Mouse (Mus musculus) midbrain, embryonic 14.5 days (tissue): Measurements from ENCODE around the gene Wnt5b. TPM values are rescaled to one million over a fixed set of nuclear protein-coding genes. Genes with fewer than 3 reads are reported as not detected.

Experiments
- ATAC-seq: fragments of 200-750 bp; cut with Nextera tagmentation; 2 replicates; pipeline ENCODE4 v1.8.0; 2017; ENCODE audit warnings: moderate number of reproducible peaks, moderate library complexity; ENCODE audit not compliant: low FRiP score, low TSS enrichment
- DNase-seq: peaks from one replicate; pipeline ENCODE4 v3.0.0-alpha.2; 2015
- H3K27ac ChIP-seq: fragments of 300-500 bp; sonication (generic); replicated peaks from 2 replicates; pipeline ENCODE4 v1.5.1; 2014; ENCODE audit warnings: mild to moderate bottlenecking, low read depth, low read length, moderate library complexity
- H3K27me3 ChIP-seq: fragments of 300-500 bp; sonication (generic); 2 replicates; pipeline ENCODE4 v1.6.1; 2014; ENCODE audit warnings: low read length, control low read depth, mixed read lengths; ENCODE audit not compliant: control insufficient read depth, insufficient read depth
- H3K36me3 ChIP-seq: fragments of 300-500 bp; sonication (generic); 2 replicates; pipeline ENCODE4 v1.6.1; 2014; ENCODE audit warnings: low read length, control low read depth; ENCODE audit not compliant: control insufficient read depth, insufficient read depth
- H3K4me1 ChIP-seq: fragments of 300-500 bp; sonication (generic); 2 replicates; pipeline ENCODE4 v1.6.1; 2014; ENCODE audit warnings: mild to moderate bottlenecking, antibody characterized with exemption, low read length, control low read depth; ENCODE audit not compliant: control insufficient read depth, insufficient read depth
- H3K4me2 ChIP-seq: fragments of 300-500 bp; sonication (generic); 2 replicates; pipeline ENCODE4 v1.6.1; 2014; ENCODE audit warnings: mild to moderate bottlenecking, low read length, moderate library complexity
- H3K4me3 ChIP-seq: fragments of 300-500 bp; sonication (generic); replicated peaks from 2 replicates; pipeline ENCODE4 v1.5.1; 2014; ENCODE audit warnings: low read depth, low read length
- H3K9ac ChIP-seq: fragments of 300-500 bp; sonication (generic); replicated peaks from 2 replicates; pipeline ENCODE4 v1.6.1; 2014; ENCODE audit warnings: mild to moderate bottlenecking, low read length, moderate library complexity
- H3K9me3 ChIP-seq: fragments of 300-500 bp; sonication (generic); 2 replicates; pipeline ENCODE4 v1.6.1; 2016; ENCODE audit warnings: low read length, control low read depth, mixed read lengths; ENCODE audit not compliant: control insufficient read depth
- WGBS: fragments of 180-500 bp; shearing (Covaris S2); extraction: QIAGEN DNeasy Blood & Tissue Kit; methylation state at CpG from one replicate; pipeline ENCODE4 v1.1.7; 2014; 5-methylcytosine and 5-hydroxymethylcytosine counted together
- polyA plus RNA-seq: library from polyadenylated mRNA; unstranded; fragments of >200 nt; fragmentation: Nextera tagmentation; extraction: Ambion mirVana; gene quantifications from 2 replicates; pipeline ENCODE4 v1.2.1, GENCODE M21; 2014

Wnt5b gene
- polyA plus RNA-seq, 1 experiment from 2014 or later, result 3.0 TPM

GRCm38 (mm10) chr6:119575331-119575730, 31.2 kb upstream of the Wnt5b start:
- Histone ChIP-seq H3K9ac (no peak overlapping the region), H3K4me2 (no peak overlapping the region), H3K9me3 (no peaks in the 10 kb centered on the region), H3K4me1 (no peaks in the 10 kb centered on the region), H3K4me3 (no peak overlapping the region), H3K27ac (no peak overlapping the region), H3K36me3 (peaks cover 41% of the 10 kb centered on the region), H3K27me3 (no peaks in the 10 kb centered on the region)
- WGBS, result 95% methylated on average over 12 of the region's 12 CpGs
- DNase-seq, result no peak
- ATAC-seq, result no peak

- H3K36me3 ChIP-seq, result peaks cover 48% of the 10 kb centered on the region
- no peaks in the 10 kb centered on the region for H3K9me3 ChIP-seq
- no peaks in the 10 kb centered on the region for H3K4me1 ChIP-seq
- H3K27me3 ChIP-seq, result no peaks in the 10 kb centered on the region
- no peak overlapping the region for H3K9ac ChIP-seq
- H3K4me3 ChIP-seq, result no peak overlapping the region
- no peak for ATAC-seq
- WGBS, result 84% methylated on average over 7 of the region's 7 CpGs
- DNase-seq, result no peak
- no peak overlapping the region for H3K27ac ChIP-seq
- no peak overlapping the region for H3K4me2 ChIP-seq
Observed at GRCm38 (mm10) chr6:119572296-119572695, 28.1 kb upstream of the Wnt5b start.

GRCm38 (mm10) chr6:119570797-119571196, 26.6 kb upstream of the Wnt5b start:
- WGBS, result 90% methylated on average over 4 of the region's 4 CpGs
- no peak overlapping the region for H3K9ac ChIP-seq

GRCm38 (mm10) chr6:119568339-119568738, 24.2 kb upstream of the Wnt5b start:
- Histone ChIP-seq H3K9me3 (no peaks in the 10 kb centered on the region), H3K4me2 (no peak overlapping the region), H3K4me1 (no peaks in the 10 kb centered on the region), H3K27me3 (no peaks in the 10 kb centered on the region), H3K27ac (no peak overlapping the region), H3K36me3 (peaks cover 25% of the 10 kb centered on the region), H3K4me3 (no peak overlapping the region), H3K9ac (no peak overlapping the region)
- DNase-seq (no peak), ATAC-seq (no peak)
- 81% methylated on average over 2 of the region's 2 CpGs for WGBS

More at GRCm38 (mm10) chr6:119570797-119571196, 26.6 kb upstream of the Wnt5b start:
- Histone ChIP-seq H3K27ac (no peak overlapping the region), H3K27me3 (no peaks in the 10 kb centered on the region), H3K9me3 (no peaks in the 10 kb centered on the region), H3K4me1 (no peaks in the 10 kb centered on the region), H3K4me2 (no peak overlapping the region), H3K36me3 (peaks cover 48% of the 10 kb centered on the region), H3K4me3 (no peak overlapping the region)
- DNase-seq, result no peak
- ATAC-seq, result no peak

GRCm38 (mm10) chr6:119565451-119566379, 21.6 kb upstream of the Wnt5b start:
- no peaks in the 10 kb centered on the region for H3K4me1 ChIP-seq
- H3K27me3 ChIP-seq, result no peaks in the 10 kb centered on the region
- H3K36me3 ChIP-seq, result peaks cover 7% of the 10 kb centered on the region; the same call in 1 of the 2 replicates
- DNase-seq, result no peak
- WGBS, result 92% methylated on average over 23 of the region's 23 CpGs
- H3K27ac ChIP-seq, result no peak overlapping the region
- no peak overlapping the region for H3K4me3 ChIP-seq
- ATAC-seq, result no peak
- H3K9me3 ChIP-seq, result no peaks in the 10 kb centered on the region
- no peak overlapping the region for H3K9ac ChIP-seq
- no peak overlapping the region for H3K4me2 ChIP-seq

- Histone ChIP-seq H3K9ac (no peak overlapping the region), H3K36me3 (no peaks in the 10 kb centered on the region), H3K4me2 (no peak overlapping the region), H3K27ac (no peak overlapping the region), H3K4me1 (no peaks in the 10 kb centered on the region), H3K4me3 (no peak overlapping the region), H3K9me3 (no peaks in the 10 kb centered on the region), H3K27me3 (no peaks in the 10 kb centered on the region)
- WGBS, result 87% methylated on average over 10 of the region's 10 CpGs
- no peak for ATAC-seq
- DNase-seq, result no peak
Observed at GRCm38 (mm10) chr6:119562558-119562957, 18.4 kb upstream of the Wnt5b start.

- no peak for DNase-seq
- Histone ChIP-seq H3K9me3 (no peaks in the 10 kb centered on the region), H3K36me3 (no peaks in the 10 kb centered on the region), H3K4me2 (no peak overlapping the region), H3K9ac (no peak overlapping the region), H3K27me3 (no peaks in the 10 kb centered on the region), H3K4me1 (no peaks in the 10 kb centered on the region), H3K4me3 (no peak overlapping the region), H3K27ac (no peak overlapping the region)
- no peak for ATAC-seq
- WGBS, result 85% methylated on average over 7 of the region's 7 CpGs
Observed at GRCm38 (mm10) chr6:119558855-119559254, 14.7 kb upstream of the Wnt5b start.

GRCm38 (mm10) chr6:119554439-119554838, 10.3 kb upstream of the Wnt5b start:
- DNase-seq (no peak), ATAC-seq (no peak)
- H3K27me3 ChIP-seq, result no peaks in the 10 kb centered on the region
- no peak overlapping the region for H3K4me3 ChIP-seq
- no peak overlapping the region for H3K27ac ChIP-seq
- H3K4me2 ChIP-seq, result no peak overlapping the region
- no peaks in the 10 kb centered on the region for H3K36me3 ChIP-seq
- no peak overlapping the region for H3K9ac ChIP-seq
- H3K9me3 ChIP-seq, result no peaks in the 10 kb centered on the region
- no peaks in the 10 kb centered on the region for H3K4me1 ChIP-seq
- 70% methylated on average over 8 of the region's 8 CpGs for WGBS

- H3K9ac ChIP-seq, result peak overlapping the region; percentile 64
Observed at GRCm38 (mm10) chr6:119544518-119544864, 344 bp upstream of the Wnt5b start.

More at GRCm38 (mm10) chr6:119544518-119544864, 344 bp upstream of the Wnt5b start:
- Histone ChIP-seq H3K4me2 (peak overlapping the region; percentile 95), H3K27me3 (peaks cover 24% of the 10 kb centered on the region), H3K9me3 (no peaks in the 10 kb centered on the region), H3K4me1 (peaks cover 5% of the 10 kb centered on the region), H3K36me3 (no peaks in the 10 kb centered on the region), H3K27ac (no peak overlapping the region), H3K4me3 (peak overlapping the region; percentile 71)
- WGBS, result under 1% methylated on average over 14 of the region's 14 CpGs
- DNase-seq, result peak; percentile 50
- ATAC-seq, result peak; percentile 27; the same call in 1 of the 2 replicates
